Mouse (Mus musculus): ENCODE results near the gene Tmigd3. TPM values are rescaled to one million over a fixed set of nuclear protein-coding genes. Genes with fewer than 3 reads are reported as not detected.
A peak's percentile ranks its signal among the peaks of the same experiment; 100 is the strongest.

Tmigd3 gene
- polyA plus RNA-seq (2016; fragmentation: Nextera tagmentation; extraction: Ambion mirVana): not detected in 2 replicates

GRCm38 (mm10) chr3:105870558-105870957 is at the start of gene Tmigd3, which contains the start of gene Adora3:
TSS of gene Tmigd3 (plus strand) at chr3:105870903.
TSS of gene Adora3 (plus strand) at chr3:105870858.
- Histone ChIP-seq H3K9me3 (no peaks in the 10 kb centered on the region), H3K27me3 (ENCODE audit: insufficient read depth, poor library complexity, severe bottlenecking) (no peaks in the 10 kb centered on the region), H3K4me3 (no peak within 1 kb of the TSS), H3K36me3 (no peaks in the 10 kb centered on the region), H3K27ac (no peak within 1 kb of the TSS), H3K4me1 (replicated peaks) (peaks cover 10% of the 10 kb centered on the region)
- no peak for DNase-seq (ENCODE audit: low spot score)
- 85% methylated on average over 3 of the region's 3 CpGs for WGBS

- no peak for DNase-seq (ENCODE audit: low spot score)
- Histone ChIP-seq H3K36me3 (no peaks in the 10 kb centered on the region), H3K9me3 (no peaks in the 10 kb centered on the region), H3K27ac (no peak overlapping the region), H3K4me3 (no peak overlapping the region), H3K4me1 (replicated peaks) (peaks cover 11% of the 10 kb centered on the region; the same call in 1 of the 2 replicates), H3K27me3 (ENCODE audit: insufficient read depth, poor library complexity, severe bottlenecking) (no peaks in the 10 kb centered on the region)
- 91% methylated on average over 3 of the region's 3 CpGs for WGBS
Measured at GRCm38 (mm10) chr3:105821504-105821903, 49.2 kb upstream of the Tmigd3 start.

DNA sequence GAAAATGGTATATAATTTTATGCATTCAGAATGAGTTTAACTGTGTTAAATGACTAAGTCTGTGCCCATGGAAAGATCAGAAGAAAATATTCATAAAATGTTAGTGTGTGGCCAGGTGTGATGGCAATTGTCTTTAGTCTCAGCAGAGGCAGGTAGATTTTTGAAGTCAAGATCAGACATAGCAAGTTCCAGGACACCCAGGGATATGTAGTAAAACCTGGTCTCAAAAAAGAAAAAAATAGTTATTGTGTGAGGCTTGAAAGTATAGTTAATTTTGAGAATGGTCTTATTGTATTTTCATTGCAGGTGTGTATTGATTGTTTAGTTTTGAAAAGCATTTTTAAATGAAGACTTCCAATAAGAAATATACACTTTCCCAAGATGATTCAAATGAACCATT is 47.1 kb upstream of the Tmigd3 start:
- H3K36me3 ChIP-seq: no peaks in the 10 kb centered on the region

DNA sequence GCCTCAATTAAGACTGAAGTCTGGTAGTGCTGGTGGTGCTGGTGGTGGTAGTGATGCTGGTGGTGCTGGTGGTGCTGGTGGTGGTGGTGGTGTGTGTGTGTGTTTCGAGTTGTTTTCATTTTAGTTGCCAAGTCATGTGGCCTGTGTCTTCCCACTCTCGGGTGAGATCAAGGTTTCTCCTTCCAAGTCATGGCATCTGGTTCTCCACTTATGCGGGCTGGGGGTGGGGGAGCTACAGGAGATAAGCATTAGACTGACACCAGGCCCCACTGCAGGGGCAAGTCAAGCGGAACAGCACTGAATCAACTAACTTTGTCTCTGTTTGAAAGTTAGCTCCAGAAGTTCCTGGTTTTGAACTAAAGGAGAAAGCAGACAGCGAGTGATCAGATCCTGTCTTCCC is 46.6 kb upstream of the Tmigd3 start:
- 39% methylated on average over 5 of the region's 5 CpGs for WGBS
- H3K27ac ChIP-seq: no peak overlapping the region
- no peaks in the 10 kb centered on the region for H3K36me3 ChIP-seq

More for the DNA sequence above, 47.1 kb upstream of the Tmigd3 start:
- no peak for DNase-seq (ENCODE audit: low spot score)
- no peak overlapping the region for H3K4me3 ChIP-seq
- no peak overlapping the region for H3K27ac ChIP-seq
- peaks cover 11% of the 10 kb centered on the region; the same call in 1 of the 2 replicates for H3K4me1 ChIP-seq (replicated peaks)
- no peaks in the 10 kb centered on the region for H3K27me3 ChIP-seq (ENCODE audit: insufficient read depth, poor library complexity, severe bottlenecking)
- H3K9me3 ChIP-seq: no peaks in the 10 kb centered on the region

DNA sequence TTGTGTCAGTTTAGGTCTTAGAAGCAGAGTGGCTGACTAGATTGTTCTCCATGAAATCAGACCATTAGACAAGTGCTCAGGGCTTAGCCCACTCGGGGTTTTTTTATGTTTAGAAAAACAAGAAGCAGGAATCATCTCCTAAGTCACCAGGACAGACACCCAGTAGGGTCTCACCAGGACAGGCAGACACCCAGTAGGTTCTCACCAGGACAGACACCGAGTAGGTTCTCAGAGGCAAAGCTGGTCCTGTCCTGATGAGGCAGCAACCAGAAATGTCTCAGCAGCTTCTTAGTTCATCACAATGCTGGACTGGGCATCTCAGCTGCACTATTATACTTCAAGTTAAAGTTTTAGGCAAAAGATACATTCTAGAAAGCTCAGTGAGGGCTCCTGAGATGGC is 46.0 kb upstream of the Tmigd3 start:
- DNase-seq (ENCODE audit: low spot score): no peak
- no peak overlapping the region for H3K27ac ChIP-seq
- H3K27me3 ChIP-seq (ENCODE audit: insufficient read depth, poor library complexity, severe bottlenecking): no peaks in the 10 kb centered on the region
- WGBS: 59% methylated on average over 2 of the region's 2 CpGs
- H3K4me1 ChIP-seq (replicated peaks): peaks cover 11% of the 10 kb centered on the region; the same call in 1 of the 2 replicates
- H3K36me3 ChIP-seq: no peaks in the 10 kb centered on the region
- H3K9me3 ChIP-seq: no peaks in the 10 kb centered on the region
- H3K4me3 ChIP-seq: no peak overlapping the region

More for the DNA sequence above, 46.6 kb upstream of the Tmigd3 start:
- H3K9me3 ChIP-seq: no peaks in the 10 kb centered on the region
- no peaks in the 10 kb centered on the region for H3K27me3 ChIP-seq (ENCODE audit: insufficient read depth, poor library complexity, severe bottlenecking)
- DNase-seq (ENCODE audit: low spot score): no peak
- peaks cover 11% of the 10 kb centered on the region; the same call in 1 of the 2 replicates for H3K4me1 ChIP-seq (replicated peaks)
- no peak overlapping the region for H3K4me3 ChIP-seq

DNA sequence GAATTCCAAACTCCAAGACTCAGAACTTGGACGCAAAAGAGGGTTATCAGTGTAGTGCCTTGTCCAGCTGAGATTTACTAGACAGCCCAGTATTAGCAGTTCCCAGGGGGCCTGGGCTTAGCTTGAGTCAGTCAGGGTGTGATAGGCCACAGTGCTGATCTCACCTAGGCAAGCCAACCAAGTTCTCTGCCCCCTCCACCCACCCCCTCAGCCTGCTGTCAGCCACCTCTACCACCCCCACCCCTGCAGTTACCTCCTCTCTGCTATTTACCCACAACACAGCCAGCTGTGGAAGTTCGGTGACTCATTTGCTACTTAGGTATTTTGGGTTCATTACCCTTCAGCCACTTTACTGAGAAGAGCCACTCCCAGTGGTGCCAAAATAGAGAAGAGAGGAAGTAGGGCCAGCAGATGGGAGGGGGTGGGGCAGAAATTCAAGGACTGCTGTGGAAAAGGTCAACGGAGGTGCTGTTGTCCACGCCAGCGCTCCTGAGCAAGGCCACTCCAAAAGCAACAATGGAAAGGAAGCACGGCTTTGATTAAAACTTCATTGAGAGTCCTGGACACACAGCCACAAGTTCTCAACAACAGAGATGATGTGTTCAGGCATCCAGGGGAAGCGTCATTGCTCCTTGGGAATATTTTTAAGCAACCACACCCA is 45.1 kb upstream of the Tmigd3 start:
- Histone ChIP-seq H3K4me3 (no peak overlapping the region), H3K27me3 (ENCODE audit: insufficient read depth, poor library complexity, severe bottlenecking) (no peaks in the 10 kb centered on the region), H3K36me3 (no peaks in the 10 kb centered on the region), H3K9me3 (no peaks in the 10 kb centered on the region), H3K27ac (no peak overlapping the region), H3K4me1 (replicated peaks) (peaks cover 11% of the 10 kb centered on the region; the same call in 1 of the 2 replicates)
- 65% methylated on average over 7 of the region's 7 CpGs for WGBS
- no peak for DNase-seq (ENCODE audit: low spot score)

DNA sequence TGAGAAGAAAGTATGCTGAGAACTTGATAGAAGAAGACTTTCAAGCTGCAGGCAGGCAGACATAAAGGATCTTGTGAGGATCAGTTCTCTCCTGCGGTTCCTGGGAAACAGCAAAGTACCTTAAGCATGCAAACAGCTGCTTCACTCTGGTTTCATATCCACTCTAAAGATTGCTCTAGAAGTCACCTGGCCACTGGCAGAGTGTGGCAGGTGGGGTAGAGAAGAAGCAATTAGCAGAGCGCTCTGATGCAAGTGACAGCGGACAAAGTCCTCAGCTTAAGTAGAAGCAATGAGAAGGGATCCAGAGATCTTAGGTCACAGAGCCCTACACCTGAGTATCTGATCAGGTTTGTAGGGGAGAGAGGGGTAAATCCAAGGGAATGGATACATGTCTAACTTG is 39.1 kb upstream of the Tmigd3 start:
- H3K36me3 ChIP-seq: no peaks in the 10 kb centered on the region
- H3K9me3 ChIP-seq: no peaks in the 10 kb centered on the region
- no peaks in the 10 kb centered on the region for H3K4me1 ChIP-seq (replicated peaks)
- H3K27me3 ChIP-seq (ENCODE audit: insufficient read depth, poor library complexity, severe bottlenecking): no peaks in the 10 kb centered on the region
- no peak for DNase-seq (ENCODE audit: low spot score)
- no peak overlapping the region for H3K27ac ChIP-seq
- WGBS: 92% methylated on average over 3 of the region's 3 CpGs
- H3K4me3 ChIP-seq: no peak overlapping the region

- WGBS: 81% methylated on average over 3 of the region's 3 CpGs
Measured at GRCm38 (mm10) chr3:105835875-105836274, 34.8 kb upstream of the Tmigd3 start.

DNA sequence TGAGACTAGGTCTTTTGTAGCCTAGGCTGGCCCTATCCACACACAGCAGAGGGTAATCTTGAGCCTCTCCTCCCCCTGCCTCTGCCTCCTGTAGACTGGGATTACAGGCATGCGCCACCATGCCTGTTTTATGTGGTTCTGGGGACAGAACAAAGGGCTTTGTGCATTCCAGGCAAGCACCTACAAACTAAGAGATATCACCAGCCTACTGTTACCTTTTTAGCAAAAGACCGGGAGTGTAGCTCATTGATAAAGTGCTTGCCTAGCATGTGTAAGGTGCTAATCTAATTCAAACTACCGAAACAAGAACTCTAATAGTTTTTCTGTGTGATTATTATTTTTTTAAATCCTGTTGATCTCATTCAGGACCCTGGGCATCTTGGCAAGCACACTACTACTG is 33.8 kb upstream of the Tmigd3 start:
- no peaks in the 10 kb centered on the region for H3K9me3 ChIP-seq
- DNase-seq (ENCODE audit: low spot score): no peak
- no peaks in the 10 kb centered on the region for H3K27me3 ChIP-seq (ENCODE audit: insufficient read depth, poor library complexity, severe bottlenecking)
- no peaks in the 10 kb centered on the region for H3K36me3 ChIP-seq
- WGBS: 87% methylated on average over 3 of the region's 3 CpGs
- H3K27ac ChIP-seq: no peak overlapping the region
- H3K4me3 ChIP-seq: no peak overlapping the region
- H3K4me1 ChIP-seq (replicated peaks): no peaks in the 10 kb centered on the region

More at GRCm38 (mm10) chr3:105835875-105836274, 34.8 kb upstream of the Tmigd3 start:
- Histone ChIP-seq H3K27ac (no peak overlapping the region), H3K4me3 (no peak overlapping the region), H3K9me3 (no peaks in the 10 kb centered on the region), H3K27me3 (ENCODE audit: insufficient read depth, poor library complexity, severe bottlenecking) (no peaks in the 10 kb centered on the region), H3K4me1 (replicated peaks) (no peaks in the 10 kb centered on the region), H3K36me3 (no peaks in the 10 kb centered on the region)
- DNase-seq (ENCODE audit: low spot score): no peak

GRCm38 (mm10) chr3:105838655-105839054 is 32.0 kb upstream of the Tmigd3 start:
- WGBS: 84% methylated on average over 3 of the region's 3 CpGs

DNA sequence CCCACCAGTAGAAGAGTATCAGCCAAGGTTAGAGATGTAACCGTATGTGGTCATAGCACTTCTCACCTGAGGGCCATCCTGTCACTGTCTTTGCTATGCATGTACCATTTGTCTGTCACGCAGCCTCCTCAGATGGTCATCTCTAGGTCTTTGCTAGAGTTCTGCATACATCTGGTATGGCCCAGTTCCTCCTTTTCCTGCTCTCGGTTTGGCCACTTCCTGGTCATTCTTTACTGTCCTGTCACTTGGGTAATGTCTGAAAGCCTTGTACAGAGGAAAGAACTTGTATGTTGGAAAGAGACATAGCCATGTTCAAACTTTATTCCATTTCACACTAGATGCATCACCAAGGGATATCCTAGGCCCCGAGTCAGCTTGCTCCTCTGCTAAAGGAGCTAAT is 30.9 kb upstream of the Tmigd3 start:
- Histone ChIP-seq H3K4me3 (no peak overlapping the region), H3K27ac (no peak overlapping the region), H3K27me3 (ENCODE audit: insufficient read depth, poor library complexity, severe bottlenecking) (no peaks in the 10 kb centered on the region), H3K9me3 (no peaks in the 10 kb centered on the region), H3K4me1 (replicated peaks) (no peaks in the 10 kb centered on the region), H3K36me3 (no peaks in the 10 kb centered on the region)
- no peak for DNase-seq (ENCODE audit: low spot score)
- 92% methylated on average over 4 of the region's 4 CpGs for WGBS

More at GRCm38 (mm10) chr3:105838655-105839054, 32.0 kb upstream of the Tmigd3 start:
- Histone ChIP-seq H3K27me3 (ENCODE audit: insufficient read depth, poor library complexity, severe bottlenecking) (no peaks in the 10 kb centered on the region), H3K4me1 (replicated peaks) (no peaks in the 10 kb centered on the region), H3K27ac (no peak overlapping the region), H3K9me3 (no peaks in the 10 kb centered on the region), H3K36me3 (no peaks in the 10 kb centered on the region), H3K4me3 (no peak overlapping the region)
- DNase-seq (ENCODE audit: low spot score): no peak

GRCm38 (mm10) chr3:105846294-105847069 is 24.2 kb upstream of the Tmigd3 start:
- no peaks in the 10 kb centered on the region for H3K4me1 ChIP-seq (replicated peaks)
- no peaks in the 10 kb centered on the region for H3K27me3 ChIP-seq (ENCODE audit: insufficient read depth, poor library complexity, severe bottlenecking)
- H3K9me3 ChIP-seq: no peaks in the 10 kb centered on the region
- H3K36me3 ChIP-seq: no peaks in the 10 kb centered on the region
- no peak overlapping the region for H3K27ac ChIP-seq
- DNase-seq (ENCODE audit: low spot score): no peak
- WGBS: 74% methylated on average over 7 of the region's 7 CpGs
- no peak overlapping the region for H3K4me3 ChIP-seq

GRCm38 (mm10) chr3:105853781-105854180 is 16.9 kb upstream of the Tmigd3 start:
- DNase-seq (ENCODE audit: low spot score): peak; percentile 28
- H3K36me3 ChIP-seq: no peaks in the 10 kb centered on the region
- H3K4me3 ChIP-seq: no peak overlapping the region
- H3K27ac ChIP-seq: no peak overlapping the region
- 67% methylated on average over 8 of the region's 8 CpGs for WGBS
- H3K4me1 ChIP-seq (replicated peaks): no peaks in the 10 kb centered on the region
- H3K27me3 ChIP-seq (ENCODE audit: insufficient read depth, poor library complexity, severe bottlenecking): no peaks in the 10 kb centered on the region
- no peaks in the 10 kb centered on the region for H3K9me3 ChIP-seq
